Mouse (Mus musculus): ENCODE results near the gene Rcc1l.

DNA sequence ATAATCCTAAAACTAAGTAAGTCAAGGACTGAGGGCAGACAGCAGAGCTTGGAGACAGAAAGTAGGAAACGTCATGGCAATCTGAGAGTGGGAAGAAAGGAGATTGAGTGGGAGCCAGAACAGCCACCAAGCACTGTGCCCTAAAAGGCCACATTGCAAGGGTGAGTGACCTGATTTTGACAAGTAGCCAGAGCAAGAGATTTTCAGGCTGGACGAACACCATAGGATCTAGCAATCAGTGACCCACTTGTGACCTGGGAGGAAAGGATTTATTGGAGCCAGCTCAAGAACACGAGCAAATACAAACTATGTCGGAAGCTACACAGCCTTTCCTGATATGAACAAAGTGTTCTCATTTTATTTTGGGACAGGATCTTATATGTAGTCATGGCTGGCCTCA lies 6.2 kb upstream of the Rcc1l start:
- TF ChIP-seq CTCF (IDR thresholded peaks at IDR 0.05; ENCODE audit: low read depth) (no peak), EP300 (IDR thresholded peaks at IDR 0.05; ENCODE audit: low read depth) (peak; percentile 16; the same call in 1 of the 2 replicates)
